Mouse (Mus musculus) right cerebral cortex, postnatal 10 days (tissue): ENCODE measurements at regions not wholly inside any gene's neighbourhood (a gene's known extent, or its start where the extent isn't known, plus 50 kb on each side); places are given as distances from the start of the nearest gene placed in this dataset.
A peak's percentile ranks its signal among the peaks of the same experiment; 100 is the strongest.

Experiments used
- DNase-seq, 2 experiments: peaks; one replicate each; pipeline ENCODE4 v3.0.0; 2021; ENCODE audit warnings: low spot score in 2 of 2

DNA sequence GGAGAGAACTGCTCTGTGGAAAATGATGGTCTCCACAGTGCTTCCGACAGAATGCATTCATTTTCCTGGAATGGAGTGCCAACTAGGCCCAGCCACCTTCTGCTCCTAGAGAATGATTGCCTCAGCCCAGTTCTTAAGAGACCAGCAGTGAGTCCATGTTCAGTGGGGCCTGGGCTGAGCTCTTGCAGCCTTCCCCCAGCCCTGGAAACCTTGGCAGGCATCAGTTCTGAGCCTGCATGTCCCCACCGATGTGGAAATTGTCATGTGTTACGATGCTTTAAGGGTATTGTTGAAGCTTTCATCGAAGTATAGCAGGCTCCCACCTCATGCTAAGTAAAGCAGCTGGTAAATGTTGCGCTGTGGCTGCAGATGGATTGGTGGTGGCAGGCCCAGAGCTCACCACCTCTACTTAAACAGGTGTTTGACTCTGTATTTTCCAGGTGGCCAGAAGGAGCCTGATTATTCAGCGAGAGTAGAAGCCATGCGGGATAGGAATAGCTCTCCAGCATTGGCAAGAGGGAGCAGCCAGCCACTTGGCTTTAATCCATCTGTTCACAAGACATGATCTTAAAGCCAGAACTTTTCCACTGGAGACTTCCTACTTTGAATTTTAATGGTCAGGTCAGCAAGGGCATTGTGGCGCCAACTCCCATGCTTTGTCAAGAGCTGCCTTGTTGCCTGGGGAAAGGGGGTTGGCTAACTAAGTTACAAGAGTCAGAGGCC lies 437.5 kb downstream of the Meis1 start:
- DNase-seq, result peak; percentile 22 to 35

DNA sequence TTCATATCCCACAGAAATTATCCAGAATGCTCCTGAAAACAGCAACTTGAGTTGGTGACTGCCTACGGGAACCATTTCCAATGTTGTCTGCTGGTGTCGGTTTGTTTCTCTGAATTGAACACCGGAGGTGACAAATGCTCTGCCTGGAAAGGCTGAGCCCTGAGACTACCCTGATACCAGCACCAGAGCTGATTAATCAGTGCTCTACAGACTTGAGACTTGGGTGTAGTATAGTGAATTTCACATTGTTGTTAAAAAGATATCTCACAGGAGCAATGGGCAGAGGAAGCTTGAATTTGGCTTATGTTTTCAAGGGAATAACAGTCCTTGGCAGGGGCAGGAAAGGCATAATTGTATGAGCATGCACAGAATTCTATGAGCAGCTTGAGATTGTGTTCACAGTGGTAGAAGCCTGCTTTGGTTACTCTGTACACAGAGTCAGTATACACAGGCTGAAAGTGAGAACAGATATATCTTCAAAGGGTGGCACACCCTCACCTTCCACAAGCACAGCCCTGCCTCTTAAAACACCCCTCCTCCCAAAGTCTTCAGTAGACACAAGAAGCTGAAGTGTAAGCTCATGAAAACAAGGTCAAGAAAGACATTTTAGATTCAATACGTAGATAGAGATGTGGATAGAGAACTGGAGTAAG lies 447.1 kb downstream of the Meis1 start:
- no peak for DNase-seq

DNA sequence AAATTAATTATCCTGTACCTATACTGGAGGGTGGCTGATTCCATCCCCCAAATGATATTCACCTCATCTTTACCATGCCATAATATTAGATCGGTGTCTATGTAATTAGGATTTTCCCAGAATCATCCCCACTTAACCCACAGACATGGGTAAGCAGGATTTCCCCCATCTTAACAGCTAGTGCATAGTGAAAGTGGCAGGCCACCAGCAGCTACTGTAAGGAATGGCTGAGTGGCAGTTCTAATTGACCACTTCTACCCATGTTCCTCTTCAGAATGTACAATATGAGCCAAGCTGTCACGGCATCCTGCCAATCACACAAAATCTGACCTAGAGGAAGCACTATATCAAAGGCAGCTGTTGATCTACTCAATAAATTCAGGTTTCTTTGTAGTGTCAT lies 455.8 kb downstream of the Meis1 start:
- DNase-seq, result no peak

DNA sequence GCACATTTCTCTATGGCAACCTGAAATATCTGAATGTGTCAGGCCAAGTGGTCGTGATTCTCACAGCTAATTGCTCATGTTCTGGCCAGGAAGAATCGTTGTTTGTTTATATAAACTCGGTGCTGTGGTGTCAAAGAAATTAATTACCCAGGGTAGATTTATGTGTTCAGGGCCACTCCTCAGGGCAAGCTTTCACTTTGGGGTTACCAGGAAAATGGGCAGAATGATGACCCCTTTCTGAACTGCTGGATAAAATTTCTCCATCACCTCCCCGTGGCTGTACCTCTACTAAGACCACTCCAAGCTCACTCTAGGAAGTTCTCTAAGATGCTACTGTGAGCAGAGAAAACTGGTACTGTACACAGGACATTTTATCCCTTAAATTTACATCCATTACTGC lies 460.1 kb downstream of the Meis1 start:
- no peak for DNase-seq

DNA sequence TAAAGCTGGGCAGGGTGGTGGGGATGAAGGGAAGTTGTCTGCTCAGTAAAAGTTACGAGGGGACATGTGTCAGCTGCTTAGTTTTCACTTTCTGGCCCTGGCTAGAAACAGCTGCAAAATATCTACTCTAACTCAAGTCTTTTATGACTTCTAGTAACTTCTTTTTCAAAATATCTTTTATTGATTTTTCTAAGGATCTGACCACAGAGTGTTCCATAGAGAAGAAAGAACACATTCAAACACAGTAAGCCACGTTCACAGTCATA lies 483.3 kb downstream of the Meis1 start:
- no peak for DNase-seq

DNA sequence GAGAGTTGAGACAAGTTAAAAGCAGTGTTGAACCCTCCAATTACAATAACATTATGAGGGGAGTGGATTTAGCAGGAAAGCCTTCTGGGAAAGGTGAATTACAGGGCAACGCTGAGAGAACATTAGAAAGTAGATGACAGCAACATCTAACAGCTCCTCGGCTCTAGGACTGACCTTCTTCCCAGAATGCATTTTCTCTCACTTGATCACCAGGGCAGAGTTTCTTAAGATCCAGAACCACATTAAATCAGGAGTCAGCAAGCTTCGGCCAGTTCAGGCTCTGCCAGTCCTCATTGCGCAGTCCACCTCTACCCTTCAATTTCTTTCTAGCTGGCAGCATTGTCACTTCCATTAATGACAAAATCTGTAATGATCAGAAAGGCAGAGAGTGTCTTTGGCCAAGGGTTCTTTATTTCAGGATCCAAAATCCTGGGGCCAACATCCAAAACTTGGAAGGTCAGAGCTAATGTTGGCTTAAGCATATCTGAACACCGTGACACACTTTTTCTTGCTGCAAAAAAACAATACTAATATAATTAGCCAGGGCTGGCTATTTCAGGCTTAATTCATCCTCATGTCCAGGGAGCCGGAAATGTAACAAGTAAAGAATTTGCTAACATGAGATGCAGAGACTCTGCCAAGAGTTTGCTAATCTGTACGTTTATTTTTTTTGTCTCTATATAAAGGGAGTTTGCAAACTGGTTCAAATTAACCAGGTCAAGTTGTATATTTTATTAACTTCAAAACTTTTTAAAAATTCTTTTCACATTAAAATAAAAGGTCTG lies 483.8 kb downstream of the Meis1 start:
- DNase-seq, result no peak

DNA sequence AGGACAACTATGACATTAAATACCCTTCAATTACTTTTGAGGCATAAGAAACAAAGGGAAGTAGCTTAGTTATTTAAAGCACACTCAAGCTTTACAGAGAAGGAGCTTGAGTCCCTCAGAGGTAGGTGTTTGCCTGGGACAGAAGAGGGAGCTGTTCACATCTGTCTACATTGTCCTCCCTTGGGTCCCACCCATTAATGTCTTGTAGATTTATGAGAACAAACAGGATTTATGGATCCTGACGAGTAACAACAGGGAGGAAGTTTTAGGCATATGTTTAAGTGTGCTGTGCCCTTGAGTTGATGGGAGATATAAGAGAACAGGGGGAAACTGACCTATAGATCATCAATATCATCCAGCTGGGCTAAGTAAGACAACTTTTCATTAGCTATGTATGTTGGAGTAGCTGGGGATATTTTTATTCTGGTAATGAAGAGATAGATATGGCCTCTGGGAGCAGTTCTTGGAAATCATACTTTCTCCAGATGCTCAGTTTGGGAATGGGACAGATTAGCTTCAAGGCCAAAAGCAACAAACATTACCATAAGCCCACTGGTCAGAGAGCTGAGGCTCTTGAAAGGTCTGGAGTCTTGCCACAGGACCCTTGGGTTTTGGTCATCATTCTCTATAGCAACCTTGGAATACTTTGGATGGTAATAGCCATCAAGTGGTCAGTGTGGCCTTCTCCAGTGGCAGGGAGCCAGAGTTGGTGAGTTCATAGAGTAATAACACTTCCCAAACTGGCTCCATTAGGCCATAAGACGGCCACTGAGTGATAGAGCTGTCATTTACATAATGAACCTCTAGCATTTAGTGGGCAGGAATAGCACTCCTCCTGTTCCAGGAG lies 487.3 kb downstream of the Meis1 start:
- no peak for DNase-seq

DNA sequence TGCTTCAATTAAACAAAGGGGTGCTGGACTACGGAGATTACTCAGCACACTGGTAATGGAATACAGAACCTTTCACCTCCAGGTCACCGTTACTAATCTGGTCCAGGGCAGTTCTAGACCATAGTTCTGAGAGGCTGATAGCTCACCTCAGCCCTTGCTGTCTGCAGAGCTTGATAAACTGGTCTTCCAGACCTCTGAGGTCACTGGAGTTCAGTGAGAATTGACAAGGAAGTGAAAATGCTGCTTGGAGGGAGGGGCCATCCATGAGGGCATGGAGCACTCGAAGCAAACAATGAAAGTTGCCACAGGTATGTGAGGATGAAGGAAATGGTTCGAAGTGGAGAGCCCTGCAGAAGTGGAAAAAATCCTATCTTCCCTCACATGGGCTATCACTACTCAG lies 490.2 kb downstream of the Meis1 start:
- DNase-seq, result no peak

DNA sequence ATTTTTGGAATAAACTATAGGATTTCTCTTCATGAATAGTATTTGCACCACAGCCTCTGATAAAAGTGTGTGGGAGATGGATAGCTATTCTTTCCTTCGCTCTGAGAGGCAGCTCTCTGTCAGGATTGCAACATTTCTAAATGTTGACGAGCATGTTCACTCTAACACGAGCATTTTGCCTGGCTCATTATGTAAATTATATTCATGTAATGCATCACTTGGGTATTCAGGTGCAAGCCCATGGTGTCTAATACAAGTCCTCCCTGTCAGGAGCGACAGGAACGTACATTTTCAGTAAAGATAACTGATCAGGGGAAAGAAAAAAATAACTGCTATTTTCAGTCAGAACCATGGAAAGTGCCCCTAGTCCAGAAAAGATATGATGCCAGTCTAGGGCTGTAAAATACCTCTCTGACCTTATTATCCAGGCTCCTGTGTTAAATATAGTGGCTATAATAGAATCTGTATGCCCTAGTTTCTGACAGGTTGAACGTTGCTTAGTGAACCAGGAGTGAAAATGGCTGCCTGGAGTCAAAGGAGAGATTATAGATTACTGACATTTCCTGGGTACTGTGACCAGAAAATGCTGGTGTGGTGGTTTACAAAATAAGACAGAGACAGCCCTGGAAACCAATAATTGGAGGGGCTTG lies 523.6 kb downstream of the Meis1 start:
- DNase-seq, result no peak

DNA sequence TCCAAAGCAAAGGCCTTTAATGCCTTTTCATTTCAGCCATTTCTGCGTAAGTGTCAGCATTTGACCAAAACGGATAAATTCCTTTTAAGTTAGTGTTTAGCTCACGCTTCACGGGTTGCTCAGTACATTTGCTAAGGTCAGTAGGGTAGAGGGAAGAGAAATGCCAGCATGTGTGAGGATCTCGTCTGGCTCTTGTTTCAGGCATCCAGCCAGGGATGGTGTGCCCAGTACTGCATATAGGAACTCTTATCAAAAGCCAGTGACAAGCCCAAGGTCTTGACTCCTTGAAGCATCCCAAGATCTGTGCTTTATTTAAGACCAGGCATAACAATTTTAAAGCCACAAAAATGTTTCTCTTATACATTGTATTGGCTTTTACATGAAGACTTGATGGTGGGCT lies 524.8 kb downstream of the Meis1 start:
- no peak for DNase-seq

DNA sequence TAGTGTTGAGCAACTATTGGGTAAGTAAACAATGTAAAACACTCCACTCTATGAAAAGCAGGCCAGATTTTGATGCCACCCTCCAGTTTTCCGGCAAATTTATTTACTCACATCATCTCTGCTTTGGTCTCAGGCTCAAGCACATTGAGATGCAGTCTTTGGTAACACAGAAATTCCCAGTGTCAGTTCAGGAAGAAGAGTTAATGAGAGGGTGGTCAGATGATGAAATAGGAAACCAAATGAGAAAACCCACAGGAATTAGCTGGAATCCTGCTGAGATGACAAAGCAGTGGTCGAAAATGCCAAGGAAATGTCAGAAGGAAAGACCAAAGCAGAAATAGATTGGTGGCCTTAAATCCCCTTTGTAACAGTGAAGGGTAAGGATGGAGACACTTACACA lies 525.7 kb downstream of the Meis1 start:
- DNase-seq, result no peak

DNA sequence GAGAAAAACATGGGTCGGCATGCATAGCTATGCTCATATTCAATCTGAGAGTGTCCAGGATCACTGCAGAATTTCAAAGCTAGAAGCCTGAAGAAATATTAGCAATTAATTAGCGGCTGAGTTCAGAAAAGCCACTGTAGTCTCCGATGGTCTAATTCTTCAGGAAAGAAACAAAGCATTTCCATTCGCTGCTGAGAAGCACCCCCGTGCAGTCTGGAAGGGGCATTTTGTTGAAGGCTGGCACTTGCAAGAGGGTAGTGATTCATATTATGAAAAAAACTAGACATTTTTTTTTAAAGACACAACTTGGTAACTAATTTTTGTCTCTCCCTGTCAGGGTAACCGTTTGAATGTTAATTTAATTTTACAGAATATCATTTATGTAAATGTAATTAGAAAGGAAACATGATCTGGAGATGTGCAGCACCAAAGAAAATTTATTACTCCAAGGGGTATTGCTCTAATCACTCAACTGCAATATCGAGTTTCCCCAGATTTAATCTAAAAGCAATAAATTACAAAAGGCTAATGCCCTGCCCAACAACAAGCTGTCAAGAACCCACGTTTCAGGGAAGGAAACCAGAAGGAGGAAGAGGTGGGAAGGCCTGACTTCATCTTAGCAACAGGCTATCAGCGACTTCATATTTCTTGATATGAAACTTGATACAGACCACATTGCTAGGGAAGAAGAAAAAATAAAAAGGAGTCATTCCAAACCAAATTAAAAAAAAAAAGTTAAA lies 529.1 kb downstream of the Meis1 start:
- no peak for DNase-seq

DNA sequence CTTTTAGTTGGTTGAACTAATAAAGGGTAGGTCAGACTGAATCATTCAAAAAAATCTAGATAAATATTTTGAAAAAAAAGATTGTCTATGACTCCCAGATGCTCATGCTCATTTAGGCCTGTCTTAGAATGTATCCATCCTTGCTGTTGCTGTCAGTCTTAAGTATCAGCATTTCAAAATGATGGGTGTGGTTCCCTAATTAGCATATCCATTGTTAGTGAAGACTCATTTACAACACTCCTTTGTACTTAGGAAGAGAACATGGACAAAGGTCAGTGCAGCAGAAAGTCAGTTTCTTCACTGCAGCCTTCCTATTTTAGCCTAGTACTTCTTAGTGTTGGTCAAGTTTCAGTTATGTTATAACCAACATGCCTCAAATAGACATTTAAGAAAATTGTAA lies 525.2 kb upstream of the Etaa1 start:
- no peak for DNase-seq

DNA sequence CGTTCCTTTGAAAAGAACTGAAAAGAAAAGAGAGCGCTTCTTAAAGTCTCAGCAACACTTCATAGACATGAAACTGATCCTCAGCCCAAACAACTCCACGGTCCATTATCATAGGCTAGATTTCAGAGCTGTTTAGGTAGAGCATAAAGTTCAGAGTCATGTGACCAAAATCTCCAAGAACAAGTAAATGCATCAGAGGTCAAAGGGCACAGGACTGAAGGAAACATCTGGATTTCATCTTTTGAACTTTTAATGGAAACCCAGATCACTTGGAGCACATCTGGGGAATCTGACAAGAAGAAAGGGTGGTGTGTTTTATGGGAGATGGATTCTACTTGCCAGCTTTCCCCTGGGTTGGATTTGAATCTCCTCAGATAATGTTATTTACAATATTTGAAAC lies 497.6 kb upstream of the Etaa1 start:
- DNase-seq, result no peak

DNA sequence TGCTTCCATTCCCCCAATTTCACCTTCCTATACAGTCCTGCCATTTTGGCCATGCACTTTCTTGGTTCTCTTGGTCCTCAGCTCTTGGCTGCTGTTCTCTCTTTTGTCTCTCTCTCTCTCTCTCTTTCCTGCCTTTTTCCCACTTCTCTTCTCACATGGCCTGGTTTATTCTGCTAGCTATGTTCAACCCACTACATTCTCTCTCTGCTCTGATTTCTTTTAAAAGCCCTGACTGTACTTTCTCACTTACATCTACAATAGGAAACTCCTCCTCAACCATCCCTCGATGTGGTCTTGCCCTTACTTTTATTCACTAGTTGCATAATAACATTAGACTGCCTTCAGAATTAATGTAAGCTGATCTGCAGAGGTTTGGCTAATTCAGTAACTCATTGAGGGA lies 495.2 kb upstream of the Etaa1 start:
- DNase-seq, result no peak

DNA sequence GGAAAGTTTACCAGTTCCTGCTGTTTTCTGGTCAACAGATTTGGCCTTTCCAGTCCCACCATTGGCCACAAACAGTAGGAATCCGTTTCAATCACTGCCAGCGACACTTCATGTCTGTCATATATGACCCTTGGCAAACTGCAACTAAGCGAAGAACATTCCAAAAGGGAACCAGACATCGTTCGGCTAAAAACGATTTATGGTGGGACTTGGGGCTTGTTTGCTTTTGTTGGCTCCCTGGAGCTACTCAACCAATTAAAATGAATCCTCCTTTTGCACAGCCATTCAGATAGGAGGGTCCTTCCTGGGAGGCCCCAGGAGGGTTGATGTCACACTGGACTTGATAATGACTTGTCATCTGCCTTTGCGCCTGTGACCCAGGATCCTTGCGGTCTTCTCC lies 490.9 kb upstream of the Etaa1 start:
- no peak for DNase-seq

DNA sequence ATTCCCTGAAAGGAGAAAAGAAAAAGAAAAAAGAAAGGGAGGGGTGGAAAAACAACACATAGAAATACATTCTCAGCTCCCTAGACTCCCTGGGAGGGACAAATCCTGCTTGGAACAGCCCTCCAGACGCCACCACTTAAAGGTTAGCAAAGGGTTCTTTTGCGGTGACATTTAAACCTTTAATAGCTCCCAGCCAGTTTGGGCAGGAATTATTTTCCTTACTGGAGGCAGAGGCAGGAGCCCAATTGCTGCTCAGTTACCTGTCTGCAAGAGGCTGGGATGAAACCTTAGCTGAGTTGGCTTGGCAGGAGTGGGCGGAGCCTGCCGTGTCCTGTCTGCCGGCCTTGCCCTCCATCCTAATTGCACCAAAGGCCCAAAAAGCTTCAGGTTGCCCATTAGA lies 490.4 kb upstream of the Etaa1 start:
- DNase-seq, result no peak

DNA sequence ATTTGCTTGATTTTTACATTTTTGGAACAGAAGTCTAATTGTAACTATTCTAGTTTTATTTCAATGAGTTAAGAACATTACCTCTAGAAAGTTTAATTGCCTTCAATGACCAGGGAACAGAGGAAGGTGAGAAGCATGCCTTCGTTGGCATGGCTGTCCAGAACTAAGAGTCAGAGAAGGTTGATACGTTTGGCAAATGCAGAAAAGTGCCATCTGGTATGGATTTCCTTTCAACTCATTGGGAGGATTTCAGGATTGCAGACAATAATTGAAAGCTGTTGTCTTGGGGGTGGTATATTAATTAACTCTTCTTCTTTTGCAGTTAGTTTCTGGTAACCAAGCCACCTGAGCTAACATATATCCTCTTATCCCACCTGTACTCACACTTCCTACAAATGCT lies 489.5 kb upstream of the Etaa1 start:
- DNase-seq, result no peak

DNA sequence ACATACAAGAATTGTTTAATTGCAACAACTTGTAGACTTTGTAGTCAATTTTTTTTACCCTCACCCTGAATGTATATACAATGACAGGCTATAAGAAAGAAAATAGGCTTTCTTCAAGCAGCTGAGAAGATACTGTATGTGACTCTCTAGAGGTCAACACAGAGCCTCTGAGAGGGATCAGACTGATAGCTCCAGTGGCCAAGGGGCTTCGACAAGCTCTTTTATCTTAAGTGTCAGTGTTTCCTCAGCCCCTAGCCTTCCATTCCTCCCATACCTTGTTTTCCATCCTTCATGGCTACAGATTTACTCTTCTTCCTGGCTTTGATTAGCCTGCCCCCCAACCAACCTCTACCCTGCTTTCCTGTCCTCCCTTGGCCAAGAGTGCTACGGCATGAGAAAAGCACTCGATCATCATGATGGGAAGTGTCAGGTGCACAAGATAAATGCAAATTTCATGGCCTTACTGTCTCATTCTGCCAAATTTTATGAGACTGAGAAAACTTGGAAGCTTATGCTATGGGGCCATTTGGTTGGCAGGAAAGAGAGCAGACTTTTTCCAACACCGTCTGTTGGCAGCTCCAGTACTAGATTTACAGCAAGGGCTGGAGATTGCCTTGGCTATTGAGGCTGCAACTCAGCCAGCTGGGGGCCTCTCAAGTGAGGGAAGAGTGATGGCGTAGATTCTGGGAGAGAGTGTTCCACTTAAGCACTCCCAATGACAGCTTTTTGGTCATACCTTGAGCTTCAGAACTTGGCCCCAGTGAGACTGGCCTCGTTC lies 484.3 kb upstream of the Etaa1 start:
- DNase-seq, result peak; percentile 46 to 55

DNA sequence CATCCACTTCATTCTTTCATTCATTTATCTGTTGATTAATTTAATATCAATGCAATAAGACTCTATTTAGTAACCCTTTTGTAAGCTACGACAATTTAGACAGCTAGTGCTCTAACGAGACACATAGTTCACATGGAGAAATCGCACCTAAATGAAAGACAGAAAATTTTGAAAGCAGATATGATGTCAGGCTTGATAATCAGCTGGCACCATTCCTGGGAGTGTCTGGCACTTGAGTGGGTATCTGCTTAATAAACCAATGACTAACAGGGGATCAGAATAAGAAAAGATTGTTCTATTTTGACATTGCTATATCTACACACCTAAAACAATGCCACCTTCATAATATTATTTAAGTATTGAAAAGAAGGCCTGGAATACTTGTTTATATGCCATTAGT lies 467.4 kb upstream of the Etaa1 start:
- DNase-seq, result no peak
